Comparison of ENCODE assay signal across 24 mouse cellular contexts in genomic region chr1:109105073-109105472, GRCm38 (mm10).
A peak's percentile ranks its signal among the peaks of the same experiment; 100 is the strongest.
DNase-seq lines count a peak whose midpoint lies in the region; ATAC-seq lines count a peak whose summit lies in the region.
"Had no signal": no experiment of that assay in that cellular context is flagged by ENCODE, and none has a peak within 500 bp of the region (broad histone marks: within the 10 kb centered on the region; RNA-seq: fewer than 3 reads in every experiment).

No protein-coding gene starts in this region.

- no peak overlapping the region for H3K9ac ChIP-seq in forebrain, embryonic 13.5 days
- no peak overlapping the region for H3K9ac ChIP-seq in forebrain, embryonic 11.5 days (ENCODE audit: low read length)
- no peak overlapping the region for H3K9ac ChIP-seq in midbrain, embryonic 14.5 days (replicated peaks; ENCODE audit: low read length)
- no peak overlapping the region for H3K9ac ChIP-seq in midbrain, embryonic 13.5 days (replicated peaks)
- H3K9ac ChIP-seq in intestine, embryonic 16.5 days (ENCODE audit: low read depth, low read length), result no peak overlapping the region
- H3K9ac ChIP-seq: embryonic facial prominence, embryonic 12.5 days; hindbrain, embryonic 13.5 days; intestine, embryonic 15.5 days had no signal

- H3K27ac ChIP-seq in forebrain, embryonic 13.5 days, result no peak overlapping the region
- H3K27ac ChIP-seq in forebrain, embryonic 11.5 days (ENCODE audit: low read depth, low read length), result no peak overlapping the region
- no peak overlapping the region for H3K27ac ChIP-seq in midbrain, embryonic 14.5 days (replicated peaks; ENCODE audit: low read depth, low read length)
- H3K27ac ChIP-seq in midbrain, embryonic 13.5 days, result no peak overlapping the region
- H3K27ac ChIP-seq in intestine, embryonic 16.5 days (ENCODE audit: low read length), result no peak overlapping the region
- no peak overlapping the region for H3K27ac ChIP-seq in hindbrain, embryonic 10.5 days
- H3K27ac ChIP-seq: embryonic facial prominence, embryonic 12.5 days; gastrocnemius, adult 2 months; hindbrain, embryonic 13.5 days; intestine, embryonic 15.5 days had no signal

- H3K9me3 ChIP-seq in forebrain, embryonic 13.5 days (replicated peaks), result no peaks in the 10 kb centered on the region
- H3K9me3 ChIP-seq in forebrain, embryonic 11.5 days (ENCODE audit: control insufficient read depth, low read length), result no peaks in the 10 kb centered on the region
- no peaks in the 10 kb centered on the region for H3K9me3 ChIP-seq in midbrain, embryonic 14.5 days (ENCODE audit: control insufficient read depth, low read length)
- H3K9me3 ChIP-seq in midbrain, embryonic 13.5 days, result no peaks in the 10 kb centered on the region
- H3K9me3 ChIP-seq in intestine, embryonic 16.5 days (ENCODE audit: control insufficient read depth, low read length), result no peaks in the 10 kb centered on the region
- H3K9me3 ChIP-seq in hindbrain, embryonic 10.5 days, result no peaks in the 10 kb centered on the region
- H3K9me3 ChIP-seq: embryonic facial prominence, embryonic 12.5 days; hindbrain, embryonic 13.5 days; intestine, embryonic 15.5 days had no signal

- H3K4me3 ChIP-seq in forebrain, embryonic 13.5 days, result no peak overlapping the region
- no peak overlapping the region for H3K4me3 ChIP-seq in forebrain, embryonic 11.5 days (ENCODE audit: low read depth, low read length)
- H3K4me3 ChIP-seq in midbrain, embryonic 14.5 days (replicated peaks; ENCODE audit: low read depth, low read length), result no peak overlapping the region
- no peak overlapping the region for H3K4me3 ChIP-seq in midbrain, embryonic 13.5 days (replicated peaks)
- no peak overlapping the region for H3K4me3 ChIP-seq in intestine, embryonic 16.5 days (ENCODE audit: low read length)
- H3K4me3 ChIP-seq in hindbrain, embryonic 10.5 days, result no peak overlapping the region
- H3K4me3 ChIP-seq: embryonic facial prominence, embryonic 12.5 days; erythroblast, embryonic 14.5 days; gastrocnemius, adult 2 months; hindbrain, embryonic 13.5 days; intestine, embryonic 15.5 days had no signal

- WGBS in forebrain, embryonic 13.5 days, result 53% methylated on average over 1 of the region's 1 CpGs
- 89% methylated on average over 1 of the region's 1 CpGs for WGBS in forebrain, embryonic 11.5 days
- 32% methylated on average over 1 of the region's 1 CpGs for WGBS in midbrain, embryonic 14.5 days
- 50% methylated on average over 1 of the region's 1 CpGs for WGBS in midbrain, embryonic 13.5 days
- WGBS in intestine, embryonic 16.5 days, result 53% methylated on average over 1 of the region's 1 CpGs
- 73% methylated on average over 1 of the region's 1 CpGs for WGBS in hindbrain, embryonic 10.5 days

- ATAC-seq in forebrain, embryonic 13.5 days, result peak; percentile 36; the same call in 1 of the 2 replicates
- no peak for ATAC-seq in forebrain, embryonic 11.5 days (replicated peaks; ENCODE audit: low FRiP score)
- peak; percentile 17; the same call in 1 of the 2 replicates for ATAC-seq in midbrain, embryonic 14.5 days (ENCODE audit: low FRiP score, low TSS enrichment)
- ATAC-seq in midbrain, embryonic 13.5 days, result no peak
- no peak for ATAC-seq in intestine, embryonic 16.5 days
- ATAC-seq: hindbrain, embryonic 16.5 days; intestine, embryonic 15.5 days; Patski had no signal

- H3K4me1 ChIP-seq in forebrain, embryonic 13.5 days, result no peaks in the 10 kb centered on the region
- no peaks in the 10 kb centered on the region for H3K4me1 ChIP-seq in forebrain, embryonic 11.5 days (replicated peaks; ENCODE audit: control insufficient read depth, insufficient read depth, low read length)
- H3K4me1 ChIP-seq in midbrain, embryonic 14.5 days (ENCODE audit: control insufficient read depth, insufficient read depth, low read length), result no peaks in the 10 kb centered on the region
- H3K4me1 ChIP-seq in midbrain, embryonic 13.5 days (replicated peaks), result no peaks in the 10 kb centered on the region
- no peaks in the 10 kb centered on the region for H3K4me1 ChIP-seq in intestine, embryonic 16.5 days (ENCODE audit: control insufficient read depth, insufficient read depth, low read length)
- H3K4me1 ChIP-seq in hindbrain, embryonic 10.5 days (replicated peaks), result no peaks in the 10 kb centered on the region
- H3K4me1 ChIP-seq: embryonic facial prominence, embryonic 12.5 days; hindbrain, embryonic 13.5 days; intestine, embryonic 15.5 days had no signal

- H3K4me2 ChIP-seq in forebrain, embryonic 13.5 days, result no peak overlapping the region
- no peak overlapping the region for H3K4me2 ChIP-seq in forebrain, embryonic 11.5 days (ENCODE audit: low read depth, low read length, severe bottlenecking)
- no peak overlapping the region for H3K4me2 ChIP-seq in midbrain, embryonic 14.5 days (ENCODE audit: low read length)
- H3K4me2 ChIP-seq in midbrain, embryonic 13.5 days (replicated peaks), result no peak overlapping the region
- no peak overlapping the region for H3K4me2 ChIP-seq in intestine, embryonic 16.5 days (ENCODE audit: low read depth, low read length)
- H3K4me2 ChIP-seq: embryonic facial prominence, embryonic 12.5 days; heart, embryonic 11.5 days; hindbrain, embryonic 13.5 days; intestine, embryonic 15.5 days had no signal

- H3K27me3 ChIP-seq in forebrain, embryonic 13.5 days, result no peaks in the 10 kb centered on the region
- no peaks in the 10 kb centered on the region for H3K27me3 ChIP-seq in forebrain, embryonic 11.5 days (ENCODE audit: control insufficient read depth, insufficient read depth, low read length)
- no peaks in the 10 kb centered on the region for H3K27me3 ChIP-seq in midbrain, embryonic 14.5 days (ENCODE audit: control insufficient read depth, insufficient read depth, low read length)
- H3K27me3 ChIP-seq in midbrain, embryonic 13.5 days, result no peaks in the 10 kb centered on the region
- no peaks in the 10 kb centered on the region for H3K27me3 ChIP-seq in intestine, embryonic 16.5 days (replicated peaks; ENCODE audit: control insufficient read depth, insufficient read depth, low read length)
- no peaks in the 10 kb centered on the region for H3K27me3 ChIP-seq in hindbrain, embryonic 10.5 days (ENCODE audit: insufficient read depth, poor library complexity, severe bottlenecking)
- H3K27me3 ChIP-seq: CH12.LX; embryonic facial prominence, embryonic 12.5 days; hindbrain, embryonic 13.5 days; intestine, embryonic 15.5 days; Patski had no signal

- DNase-seq in cerebellum, adult 9-10 months, result peak; percentile 22
- DNase-seq in cerebellum, adult 11 months, result no peak
- no peak for DNase-seq in forebrain, embryonic 11.5 days (ENCODE audit: low spot score)
- no peak for DNase-seq in midbrain, embryonic 14.5 days
- DNase-seq in hindbrain, embryonic 10.5 days (ENCODE audit: low spot score), result no peak
- DNase-seq: adrenal gland, postnatal 10 days; adrenal gland, postnatal 36 days; gastrocnemius, adult 2 months; gastrocnemius, postnatal 14 days; heart, adult 11 months; kidney, adult 18-20 months; kidney, adult 9 months had no signal

- no peaks in the 10 kb centered on the region for H3K36me3 ChIP-seq in forebrain, embryonic 13.5 days (ENCODE audit: poor library complexity, severe bottlenecking)
- no peaks in the 10 kb centered on the region for H3K36me3 ChIP-seq in forebrain, embryonic 11.5 days (ENCODE audit: control insufficient read depth, insufficient read depth, low read length)
- no peaks in the 10 kb centered on the region for H3K36me3 ChIP-seq in midbrain, embryonic 14.5 days (ENCODE audit: control insufficient read depth, insufficient read depth, low read length)
- no peaks in the 10 kb centered on the region for H3K36me3 ChIP-seq in midbrain, embryonic 13.5 days
- H3K36me3 ChIP-seq in intestine, embryonic 16.5 days (ENCODE audit: control insufficient read depth, insufficient read depth, low read length), result no peaks in the 10 kb centered on the region
- no peaks in the 10 kb centered on the region for H3K36me3 ChIP-seq in hindbrain, embryonic 10.5 days
- H3K36me3 ChIP-seq: embryonic facial prominence, embryonic 12.5 days; G1E; hindbrain, embryonic 13.5 days; intestine, embryonic 15.5 days had no signal

Comparison
In these comparisons a context has a peak if more than half of its experiments do, and no peak if none do; other contexts are left out.
1. ATAC-seq: peak in forebrain, embryonic 13.5 days (single experiment) and midbrain, embryonic 14.5 days (single experiment); none in forebrain, embryonic 11.5 days (single experiment), midbrain, embryonic 13.5 days (single experiment) and intestine, embryonic 16.5 days (single experiment).